Mouse (Mus musculus): ENCODE measurements around the gene Hsd3b1.
"Not testable (repeated sequence)": the region's sequence is repeated elsewhere in the genome, so short reads cannot be mapped to it uniquely, and the experiment has no call there.

Gene Hsd3b1

GRCm38 (mm10) chr3:98859576-98859975 is at the start of gene Hsd3b1:
Gene Hsd3b1 (minus strand): TSS chr3:98859794.
- no peak for DNase-seq (ENCODE audit: extremely low read depth, low read depth, low spot score)

- DNase-seq (ENCODE audit: extremely low read depth, low read depth, low spot score) = no peak
Measured at GRCm38 (mm10) chr3:98897606-98898005, 38.0 kb upstream of the Hsd3b1 start.

- DNase-seq (ENCODE audit: extremely low read depth, low read depth, low spot score) = no peak
Measured at GRCm38 (mm10) chr3:98895071-98895601, 35.5 kb upstream of the Hsd3b1 start.

GRCm38 (mm10) chr3:98893057-98893772 is 33.6 kb upstream of the Hsd3b1 start, which contains the start of gene Hao2:
Gene Hao2 (minus strand): TSS chr3:98893239.
- no peak for DNase-seq (ENCODE audit: extremely low read depth, low read depth, low spot score)

- DNase-seq (ENCODE audit: extremely low read depth, low read depth, low spot score) = no peak
Measured at GRCm38 (mm10) chr3:98890430-98890829, 30.8 kb upstream of the Hsd3b1 start.

GRCm38 (mm10) chr3:98888206-98888605 is 28.6 kb upstream of the Hsd3b1 start:
- DNase-seq (ENCODE audit: extremely low read depth, low read depth, low spot score) = peak; percentile 14

GRCm38 (mm10) chr3:98880831-98881230 is 21.2 kb upstream of the Hsd3b1 start:
- no peak for DNase-seq (ENCODE audit: extremely low read depth, low read depth, low spot score)

GRCm38 (mm10) chr3:98880216-98880615 is 20.6 kb upstream of the Hsd3b1 start:
- DNase-seq (ENCODE audit: extremely low read depth, low read depth, low spot score) = no peak

- no peak for DNase-seq (ENCODE audit: extremely low read depth, low read depth, low spot score)
Measured at GRCm38 (mm10) chr3:98868219-98868618, 8.6 kb upstream of the Hsd3b1 start.

- no peak for DNase-seq (ENCODE audit: extremely low read depth, low read depth, low spot score)
Measured at GRCm38 (mm10) chr3:98862800-98863199, 3.2 kb upstream of the Hsd3b1 start.

GRCm38 (mm10) chr3:98858051-98858450 is 1.5 kb downstream of the Hsd3b1 start:
- no peak for DNase-seq (ENCODE audit: extremely low read depth, low read depth, low spot score)

- no peak for DNase-seq (ENCODE audit: extremely low read depth, low read depth, low spot score)
Measured at GRCm38 (mm10) chr3:98856892-98857291, 2.7 kb downstream of the Hsd3b1 start.

- no peak for DNase-seq (ENCODE audit: extremely low read depth, low read depth, low spot score)
Measured at GRCm38 (mm10) chr3:98855160-98855559, 4.4 kb downstream of the Hsd3b1 start.

GRCm38 (mm10) chr3:98853685-98854084 is 5.9 kb downstream of the Hsd3b1 start:
- DNase-seq (ENCODE audit: extremely low read depth, low read depth, low spot score) = no peak

- DNase-seq (ENCODE audit: extremely low read depth, low read depth, low spot score) = no peak
Measured at GRCm38 (mm10) chr3:98853051-98853450, 6.5 kb downstream of the Hsd3b1 start.

GRCm38 (mm10) chr3:98852631-98853030 is 7.0 kb downstream of the Hsd3b1 start:
- no peak for DNase-seq (ENCODE audit: extremely low read depth, low read depth, low spot score)

- DNase-seq (ENCODE audit: extremely low read depth, low read depth, low spot score) = no peak
Measured at GRCm38 (mm10) chr3:98851853-98852252, 7.7 kb downstream of the Hsd3b1 start.

GRCm38 (mm10) chr3:98850262-98850661 is 9.3 kb downstream of the Hsd3b1 start:
- DNase-seq (ENCODE audit: extremely low read depth, low read depth, low spot score) = no peak

- no peak for DNase-seq (ENCODE audit: extremely low read depth, low read depth, low spot score)
Measured at GRCm38 (mm10) chr3:98848898-98849297, 10.7 kb downstream of the Hsd3b1 start.

- DNase-seq (ENCODE audit: extremely low read depth, low read depth, low spot score) = no peak
Measured at GRCm38 (mm10) chr3:98814101-98814670, 45.4 kb downstream of the Hsd3b1 start, which contains the start of gene Hsd3b6. Gene Hsd3b6 (minus strand): TSS chr3:98814443.

- DNase-seq (ENCODE audit: extremely low read depth, low read depth, low spot score) = not testable (repeated sequence)
Measured at GRCm38 (mm10) chr3:98812653-98813052, 46.9 kb downstream of the Hsd3b1 start.

- DNase-seq (ENCODE audit: extremely low read depth, low read depth, low spot score) = not testable (repeated sequence)
Measured at GRCm38 (mm10) chr3:98805032-98805431, 54.6 kb downstream of the Hsd3b1 start.
